Mouse (Mus musculus): ENCODE results near the gene Zfp213. TPM values are rescaled to one million over a fixed set of nuclear protein-coding genes. Genes with fewer than 3 reads are reported as not detected.
"Not testable (repeated sequence)": the region's sequence is repeated elsewhere in the genome, so short reads cannot be mapped to it uniquely, and the experiment has no call there.

Zfp213 gene
- total RNA-seq, 2 experiments from 2014 or later, result 2.2 to 2.6 TPM

DNA sequence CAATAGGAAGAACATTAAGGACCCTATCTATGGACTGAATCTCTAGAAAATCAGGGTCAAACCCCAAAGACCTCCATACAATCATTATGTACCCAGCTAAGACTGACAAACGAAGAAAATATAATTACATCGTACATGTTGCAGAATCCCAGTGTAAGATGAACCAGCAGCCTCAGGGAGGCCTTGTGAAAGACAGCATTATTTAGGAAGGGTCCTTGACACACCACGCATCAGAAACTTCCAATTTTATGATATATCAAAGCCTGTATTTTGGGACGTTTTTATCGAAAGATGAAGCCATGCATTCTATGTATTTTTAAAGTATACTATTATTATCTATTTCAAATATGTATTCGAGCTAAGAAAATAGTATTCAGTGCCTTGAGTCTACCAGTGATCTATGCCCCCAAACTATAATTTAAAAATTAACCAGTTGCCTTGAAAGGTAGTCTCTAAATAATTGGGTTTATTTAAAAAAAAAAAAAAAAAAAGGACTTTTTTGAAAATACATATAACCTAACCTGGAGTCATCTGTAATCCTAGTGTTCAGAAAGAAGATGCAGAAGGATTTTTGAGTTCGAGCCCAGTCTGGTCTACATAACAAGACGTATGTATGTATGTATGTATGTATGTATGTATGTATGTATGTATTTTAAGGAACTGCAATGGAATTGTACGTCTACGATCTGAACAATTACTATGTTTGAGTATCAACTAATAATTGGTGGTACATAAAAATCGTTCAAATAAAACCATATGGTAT is 16.2 kb downstream of the Zfp213 start:
- intact Hi-C loops (cut with DNase I; ENCODE audit: low total_unique reads), result no loop called here
- DNase-seq, result no peak

GRCm38 (mm10) chr17:23546702-23547505 is 17.1 kb downstream of the Zfp213 start:
- peak; percentile 51 for DNase-seq
- intact Hi-C loops (cut with DNase I; ENCODE audit: low total_unique reads), result no loop called here

DNA sequence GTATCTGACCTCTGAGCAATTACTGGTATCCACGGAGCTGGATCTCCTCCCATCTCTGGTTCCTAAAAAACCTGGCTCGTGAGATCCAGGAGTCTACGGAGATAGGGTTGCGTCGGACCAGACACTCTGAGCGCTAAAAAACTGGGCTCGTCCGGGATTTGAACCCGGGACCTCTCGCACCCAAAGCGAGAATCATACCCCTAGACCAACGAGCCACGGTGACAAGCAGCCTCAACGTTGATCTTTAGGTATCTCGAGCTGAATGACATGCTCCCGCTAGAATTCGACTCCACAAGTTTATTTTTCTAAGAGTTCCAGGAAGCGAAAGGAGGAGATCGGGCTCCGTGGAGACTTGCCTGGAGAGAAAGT is 17.7 kb downstream of the Zfp213 start:
- DNase-seq, result peak; percentile 53
- intact Hi-C loops (cut with DNase I; ENCODE audit: low total_unique reads), result no loop called here

- DNase-seq, result no peak
- intact Hi-C loops (cut with DNase I; ENCODE audit: low total_unique reads), result no loop called here
Observed at GRCm38 (mm10) chr17:23545841-23546240, 18.2 kb downstream of the Zfp213 start.

GRCm38 (mm10) chr17:23544766-23545165 is 19.3 kb downstream of the Zfp213 start:
- intact Hi-C loops (cut with DNase I; ENCODE audit: low total_unique reads), result no loop called here
- DNase-seq, result no peak

DNA sequence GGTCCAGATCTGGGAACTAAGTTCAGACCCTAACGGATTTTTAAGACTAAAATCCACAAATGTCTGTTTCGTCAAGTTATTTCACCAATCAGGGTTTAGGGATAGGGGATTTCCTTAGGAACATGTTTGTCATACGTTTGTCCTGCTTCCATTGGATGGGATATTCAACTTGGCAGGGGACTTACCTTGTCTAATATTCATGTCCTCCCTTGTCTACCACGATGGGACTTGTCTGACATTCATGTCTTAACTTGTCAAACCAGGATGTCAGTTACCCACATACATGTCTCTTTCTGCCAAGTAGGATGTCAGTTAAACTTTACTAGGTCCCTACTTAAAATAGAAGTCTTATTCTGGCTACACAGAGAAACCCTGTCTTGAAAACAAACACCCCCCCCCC is 20.1 kb downstream of the Zfp213 start:
- intact Hi-C loops (cut with DNase I; ENCODE audit: low total_unique reads), result no loop called here
- DNase-seq, result no peak

DNA sequence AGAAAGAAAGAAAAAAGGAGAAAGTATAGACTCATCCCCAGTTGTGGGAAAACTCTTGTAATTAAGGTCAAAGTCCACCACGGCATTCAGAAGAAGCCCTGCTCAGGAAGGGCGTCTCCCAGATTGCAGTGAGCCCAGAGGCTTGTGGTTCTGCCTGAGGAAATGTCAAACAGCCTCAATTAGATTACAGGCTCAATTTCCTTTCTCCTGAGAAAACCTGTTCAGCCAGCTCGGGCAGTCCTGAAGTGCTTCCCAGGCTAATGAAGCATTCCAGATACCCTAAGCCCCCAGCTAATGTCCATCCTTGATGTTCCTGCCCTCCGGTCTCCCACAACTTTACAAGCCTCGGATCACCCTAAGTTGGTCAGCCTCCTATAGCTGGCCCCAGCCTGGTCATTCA is 20.7 kb downstream of the Zfp213 start:
- no peak for DNase-seq
- intact Hi-C loops (cut with DNase I; ENCODE audit: low total_unique reads), result no loop called here

DNA sequence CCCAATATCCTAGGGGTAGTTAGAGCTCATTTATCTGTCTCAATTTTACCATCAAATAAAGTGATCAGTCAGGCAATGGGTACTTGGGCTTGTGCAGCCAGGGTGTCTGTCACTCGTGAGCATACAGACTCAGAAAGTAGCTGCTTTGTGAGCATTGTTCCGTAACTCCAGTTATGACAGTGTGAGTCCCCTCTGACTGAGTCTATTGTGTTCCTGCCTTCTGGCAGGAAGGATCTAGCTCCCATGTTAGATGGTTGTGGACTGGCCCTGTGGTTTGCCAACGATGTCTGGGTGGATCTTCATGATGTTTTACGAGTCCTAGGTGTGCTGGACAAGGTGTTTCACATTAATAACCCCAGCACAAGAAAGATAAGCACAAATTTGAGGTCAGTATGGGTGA is 21.2 kb downstream of the Zfp213 start:
- no peak for DNase-seq
- intact Hi-C loops (cut with DNase I; ENCODE audit: low total_unique reads), result no loop called here

GRCm38 (mm10) chr17:23542004-23542720 is 21.9 kb downstream of the Zfp213 start:
- no peak for DNase-seq
- intact Hi-C loops (cut with DNase I; ENCODE audit: low total_unique reads), result no loop called here

GRCm38 (mm10) chr17:23540605-23541475 is 23.2 kb downstream of the Zfp213 start:
- DNase-seq, result no peak
- intact Hi-C loops (cut with DNase I; ENCODE audit: low total_unique reads), result no loop called here

DNA sequence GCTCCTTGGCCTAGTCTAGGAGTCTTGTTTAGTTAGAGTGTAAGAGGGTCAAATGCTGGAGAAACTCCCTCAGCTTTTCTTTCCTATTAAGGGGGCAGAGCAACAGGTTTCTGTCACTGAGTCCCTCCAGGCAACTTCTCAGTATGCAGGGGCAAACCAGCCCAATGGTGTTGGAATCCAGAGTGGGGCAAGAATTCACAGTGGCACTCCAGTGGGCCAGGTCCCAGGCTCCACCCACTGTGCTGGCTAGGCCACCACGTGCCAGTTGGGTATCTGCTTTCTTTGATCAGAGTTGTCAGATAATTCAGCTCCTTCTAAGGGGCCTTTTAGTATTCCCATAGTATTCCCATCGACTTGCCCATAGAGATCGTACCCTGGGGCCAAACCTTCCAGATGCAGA is 23.9 kb downstream of the Zfp213 start:
- intact Hi-C loops (cut with DNase I; ENCODE audit: low total_unique reads), result no loop called here
- no peak for DNase-seq

DNA sequence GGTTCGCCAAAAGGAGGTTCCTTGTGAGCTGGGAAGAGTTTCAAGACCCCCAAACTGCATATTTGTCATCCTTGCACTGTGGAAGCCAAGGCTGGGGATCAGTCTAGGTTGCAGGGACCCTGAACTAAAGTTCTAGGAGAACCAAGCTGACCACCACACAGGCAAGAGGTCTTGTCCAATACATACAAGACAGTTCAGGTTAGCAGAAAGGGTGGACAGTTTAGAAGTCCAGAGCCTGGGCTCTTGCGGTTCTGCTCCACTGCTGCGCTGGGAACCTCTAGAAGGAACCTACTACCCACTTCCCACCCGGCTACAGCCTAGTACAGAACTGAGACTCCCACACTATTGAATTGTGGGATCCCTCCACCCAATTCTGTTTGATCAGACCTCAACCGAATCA is 24.4 kb downstream of the Zfp213 start:
- no peak for DNase-seq
- intact Hi-C loops (cut with DNase I; ENCODE audit: low total_unique reads), result no loop called here

DNA sequence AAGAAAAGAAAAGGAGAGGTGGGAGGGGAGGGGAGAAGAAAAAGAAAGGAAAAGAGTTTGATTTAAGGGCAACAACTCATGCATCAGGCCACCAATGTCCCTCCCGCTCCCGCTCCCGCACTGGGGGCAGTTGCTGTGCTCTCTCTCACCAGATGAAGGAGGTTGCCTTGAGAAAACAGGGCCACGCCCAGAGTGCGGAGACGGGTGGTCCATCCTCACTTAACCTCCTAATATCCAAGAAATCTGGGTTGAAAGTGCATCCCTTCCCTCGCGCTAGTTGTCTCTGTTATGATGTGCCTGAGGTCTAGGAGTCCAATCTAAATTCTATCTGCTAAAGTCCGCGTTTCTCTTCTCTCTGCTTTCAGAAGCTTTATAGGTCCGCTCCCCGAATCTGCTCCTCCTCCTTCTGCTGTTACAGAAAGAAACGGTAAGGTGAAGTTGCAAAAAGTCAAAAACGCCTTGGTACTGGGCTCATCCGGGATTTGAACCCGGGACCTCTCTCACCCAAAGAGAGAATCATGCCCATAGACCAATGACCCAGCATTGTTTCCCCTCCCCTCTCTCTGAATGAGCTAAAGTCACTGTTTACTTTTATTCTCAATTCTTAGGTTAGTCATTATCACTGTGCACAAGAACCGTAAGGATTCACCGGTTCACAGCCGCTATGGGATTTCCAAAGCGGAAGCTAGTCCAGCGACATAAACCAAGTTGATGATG is 25.6 kb downstream of the Zfp213 start:
- intact Hi-C loops (cut with DNase I; ENCODE audit: low total_unique reads), result no loop called here
- no peak for DNase-seq

- no peak for DNase-seq
- intact Hi-C loops (cut with DNase I; ENCODE audit: low total_unique reads), result no loop called here
Observed at GRCm38 (mm10) chr17:23537554-23538255, 26.3 kb downstream of the Zfp213 start.

DNA sequence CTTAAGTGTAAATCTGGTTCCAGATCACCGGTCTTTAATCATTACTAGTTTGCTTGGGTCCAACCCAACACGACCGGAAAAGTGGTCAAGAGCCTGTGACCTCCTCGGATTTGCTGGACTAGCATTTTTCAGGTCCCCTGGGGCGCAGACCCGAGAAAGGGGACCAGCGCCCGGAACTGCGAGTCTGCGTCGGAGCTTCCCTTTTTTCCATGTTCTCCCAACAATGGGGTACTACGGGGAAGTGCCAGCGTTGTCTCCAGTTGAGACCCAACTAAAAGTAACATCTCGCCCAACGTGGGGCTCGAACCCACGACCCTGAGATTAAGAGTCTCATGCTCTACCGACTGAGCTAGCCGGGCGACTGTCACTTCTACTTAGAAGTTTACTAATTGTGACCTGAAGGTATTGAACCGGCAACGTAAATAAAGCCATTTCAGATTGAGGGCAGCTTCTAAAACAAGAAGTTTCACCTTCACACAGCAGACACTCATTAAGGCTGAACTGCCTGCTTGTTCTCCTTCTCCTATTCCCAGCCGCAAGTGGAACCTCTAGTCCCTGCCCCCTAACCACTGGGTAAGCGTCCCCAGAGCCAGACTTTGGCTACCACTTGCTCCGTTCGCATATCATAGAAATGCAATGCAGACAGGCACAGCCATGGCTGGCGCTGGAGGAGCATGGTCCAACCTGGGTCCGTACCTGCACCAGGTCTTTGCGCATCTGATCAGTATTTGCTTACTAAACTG is 28.8 kb downstream of the Zfp213 start:
- DNase-seq; intact Hi-C loops (cut with DNase I; ENCODE audit: low total_unique reads): not testable (repeated sequence)

GRCm38 (mm10) chr17:23533591-23534490 is 30.2 kb downstream of the Zfp213 start:
- DNase-seq; intact Hi-C loops (cut with DNase I; ENCODE audit: low total_unique reads): not testable (repeated sequence)

GRCm38 (mm10) chr17:23531408-23531807 is 32.6 kb downstream of the Zfp213 start:
- DNase-seq; intact Hi-C loops (cut with DNase I; ENCODE audit: low total_unique reads): not testable (repeated sequence)
